Mouse (Mus musculus) CD4-positive helper T cell, adult 2 months (primary cell): ENCODE measurements at regions not wholly inside any gene's neighbourhood (a gene's known extent, or its start where the extent isn't known, plus 50 kb on each side); places are given as distances from the start of the nearest gene placed in this dataset.

Experiments used
- DNase-seq: peaks from one replicate; pipeline ENCODE4 v3.0.0-alpha.2; 2012; ENCODE audit warnings: low read depth, missing footprints, low spot score

- DNase-seq: no peak
Measured at GRCm38 (mm10) chr11:113089637-113090351, 307.8 kb downstream of the Sox9 start.

GRCm38 (mm10) chr11:113091901-113092568 is 310.0 kb downstream of the Sox9 start:
- DNase-seq: no peak

- no peak for DNase-seq
Measured at GRCm38 (mm10) chr11:113093895-113094445, 311.9 kb downstream of the Sox9 start.

GRCm38 (mm10) chr11:113095625-113096024 is 313.6 kb downstream of the Sox9 start:
- no peak for DNase-seq

GRCm38 (mm10) chr11:113096209-113096608 is 314.2 kb downstream of the Sox9 start:
- DNase-seq: no peak

GRCm38 (mm10) chr11:113098360-113098759 is 316.3 kb downstream of the Sox9 start:
- no peak for DNase-seq

- DNase-seq: no peak
Measured at GRCm38 (mm10) chr11:113100800-113101199, 318.8 kb downstream of the Sox9 start.

GRCm38 (mm10) chr11:113101534-113101933 is 319.5 kb downstream of the Sox9 start:
- no peak for DNase-seq

GRCm38 (mm10) chr11:113103161-113103845 is 321.3 kb downstream of the Sox9 start:
- no peak for DNase-seq

- DNase-seq: no peak
Measured at GRCm38 (mm10) chr11:113105371-113105770, 323.3 kb downstream of the Sox9 start.

- no peak for DNase-seq
Measured at GRCm38 (mm10) chr11:113107205-113107844, 325.3 kb downstream of the Sox9 start.

GRCm38 (mm10) chr11:113107966-113108699 is 326.1 kb downstream of the Sox9 start:
- DNase-seq: no peak

- DNase-seq: no peak
Measured at GRCm38 (mm10) chr11:113109096-113109495, 327.1 kb downstream of the Sox9 start.

GRCm38 (mm10) chr11:113113220-113113817 is 331.3 kb downstream of the Sox9 start:
- DNase-seq: no peak

GRCm38 (mm10) chr11:113117179-113117898 is 335.3 kb downstream of the Sox9 start:
- no peak for DNase-seq

- DNase-seq: no peak
Measured at GRCm38 (mm10) chr11:113120570-113120969, 338.5 kb downstream of the Sox9 start.

GRCm38 (mm10) chr11:113121307-113121706 is 339.3 kb downstream of the Sox9 start:
- no peak for DNase-seq

GRCm38 (mm10) chr11:113122137-113122536 is 340.1 kb downstream of the Sox9 start:
- no peak for DNase-seq

- no peak for DNase-seq
Measured at GRCm38 (mm10) chr11:113122964-113123363, 340.9 kb downstream of the Sox9 start.

GRCm38 (mm10) chr11:113125832-113126231 is 343.8 kb downstream of the Sox9 start:
- no peak for DNase-seq
